In the genomic region with DNA sequence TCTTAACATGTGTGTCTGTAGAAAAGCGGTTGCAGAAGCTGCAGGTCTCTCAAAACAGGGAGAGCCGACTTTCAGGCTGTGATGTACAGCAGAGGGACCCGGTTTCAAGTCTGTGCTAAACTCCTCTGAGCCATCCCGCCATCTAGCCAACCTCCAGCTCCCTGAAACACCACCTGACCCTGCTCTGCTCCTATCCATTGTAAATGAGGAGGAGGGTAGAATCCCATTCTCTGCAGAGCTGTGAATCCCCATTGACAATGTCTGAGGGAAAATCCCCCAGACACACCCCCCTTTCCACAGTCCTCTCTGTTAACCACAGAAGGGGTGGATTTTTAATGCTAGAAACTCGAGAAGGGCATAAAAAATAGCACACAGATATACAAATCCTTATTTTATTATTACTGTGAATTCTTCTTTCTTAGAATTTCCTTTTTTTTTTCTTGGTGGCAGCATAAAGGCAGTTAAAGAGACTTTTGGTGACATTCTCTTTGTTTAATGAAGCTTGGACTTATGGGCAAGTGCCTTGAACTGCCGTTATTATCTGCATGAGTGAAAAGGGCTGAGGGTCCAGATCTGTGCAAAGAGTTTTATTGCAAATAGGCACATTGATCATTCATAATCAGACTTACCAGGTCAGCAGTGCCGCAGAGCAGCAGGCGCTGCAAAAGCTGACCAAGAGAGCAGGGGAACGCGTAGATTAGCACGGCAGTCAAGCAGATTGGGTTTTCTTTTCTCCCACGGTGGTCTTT, we compare ENCODE assay signal across 13 mouse cellular contexts.
DNase-seq lines count a peak whose midpoint lies in the region; ATAC-seq and TF ChIP-seq lines count a peak whose summit lies in the region.
"Had no signal": no experiment of that assay in that cellular context is flagged by ENCODE, and none has a peak within 500 bp of the region (broad histone marks: within the 10 kb centered on the region; RNA-seq: fewer than 3 reads in every experiment).

No protein-coding gene starts in this region.

- WGBS in forebrain, embryonic 16.5 days = 14% methylated on average over 12 of the region's 12 CpGs
- 16% methylated on average over 12 of the region's 12 CpGs for WGBS in midbrain, embryonic 13.5 days
- 88% methylated on average over 12 of the region's 12 CpGs for WGBS in thymus, adult 2 months

- H3K9ac ChIP-seq in forebrain, embryonic 16.5 days (replicated peaks; ENCODE audit: low read depth, low read length) = peak overlapping the region; percentile 52
- H3K9ac ChIP-seq in midbrain, embryonic 13.5 days (replicated peaks) = peak overlapping the region; percentile 59
- H3K9ac ChIP-seq: embryonic facial prominence, embryonic 15.5 days had no signal

- peak; percentile 67 for ATAC-seq in forebrain, embryonic 16.5 days
- peak; percentile 89 for ATAC-seq in midbrain, embryonic 13.5 days
- ATAC-seq: activated CD4-positive, CD25-positive, alpha-beta regulatory T cell, adult 4 months had no signal

- H3K9me3 ChIP-seq in forebrain, embryonic 16.5 days (ENCODE audit: control insufficient read depth, low read length) = no peaks in the 10 kb centered on the region
- H3K9me3 ChIP-seq in midbrain, embryonic 13.5 days = no peaks in the 10 kb centered on the region
- H3K9me3 ChIP-seq: embryonic facial prominence, embryonic 15.5 days; limb, embryonic 10.5 days had no signal

- TF ChIP-seq CTCF in cortical plate, adult 2 months (IDR thresholded peaks at IDR 0.05; ENCODE audit: extremely low read depth, insufficient read depth, low read length) = no peak
- TF ChIP-seq CTCF in thymus, adult 2 months (IDR thresholded peaks at IDR 0.05; ENCODE audit: borderline replicate concordance, control insufficient read depth, extremely low read depth, insufficient read depth, low read length, poor library complexity) = no peak

- peak overlapping the region; percentile 53 for H3K4me2 ChIP-seq in forebrain, embryonic 16.5 days (ENCODE audit: low read length)
- peak overlapping the region; percentile 55 for H3K4me2 ChIP-seq in midbrain, embryonic 13.5 days (replicated peaks)
- H3K4me2 ChIP-seq: embryonic facial prominence, embryonic 15.5 days had no signal

- H3K27me3 ChIP-seq in forebrain, embryonic 16.5 days (replicated peaks; ENCODE audit: control insufficient read depth, insufficient read depth, low read length) = no peaks in the 10 kb centered on the region
- H3K27me3 ChIP-seq in midbrain, embryonic 13.5 days = no peaks in the 10 kb centered on the region
- no peaks in the 10 kb centered on the region for H3K27me3 ChIP-seq in thymus, adult 2 months (ENCODE audit: control insufficient read depth, insufficient read depth, low read length)
- H3K27me3 ChIP-seq: embryonic facial prominence, embryonic 15.5 days had no signal

- no peaks in the 10 kb centered on the region for H3K4me1 ChIP-seq in cortical plate, adult 2 months (ENCODE audit: control insufficient read depth, insufficient read depth, low read length)
- H3K4me1 ChIP-seq in forebrain, embryonic 16.5 days (replicated peaks; ENCODE audit: control insufficient read depth, insufficient read depth, low read length) = peaks cover 9% of the 10 kb centered on the region
- peaks cover 8% of the 10 kb centered on the region for H3K4me1 ChIP-seq in midbrain, embryonic 13.5 days (replicated peaks)
- no peaks in the 10 kb centered on the region for H3K4me1 ChIP-seq in thymus, adult 2 months (replicated peaks; ENCODE audit: control insufficient read depth, insufficient read depth, low read length)
- H3K4me1 ChIP-seq: embryonic facial prominence, embryonic 15.5 days; limb, embryonic 10.5 days had no signal

- peak; percentile 30 for DNase-seq in ES-CJ7 (ENCODE audit: low read depth, low spot score)
- no peak for DNase-seq in adrenal gland, adult 8-10 months
- no peak for DNase-seq in frontal cortex, postnatal 10 days (ENCODE audit: low spot score in 2 of 2)
- no peak for DNase-seq in right cerebral cortex, postnatal 25 days
- no peak for DNase-seq in thymus, adult 2 months
- DNase-seq: heart, adult 18-20 months; lung, adult 2 months had no signal

- H3K4me3 ChIP-seq in cortical plate, adult 2 months (ENCODE audit: insufficient read depth, low read length) = peak overlapping the region; percentile 40
- peak overlapping the region; percentile 42 for H3K4me3 ChIP-seq in forebrain, embryonic 16.5 days (replicated peaks; ENCODE audit: low read length)
- peak overlapping the region; percentile 39 for H3K4me3 ChIP-seq in midbrain, embryonic 13.5 days (replicated peaks)
- H3K4me3 ChIP-seq in thymus, adult 2 months (ENCODE audit: control insufficient read depth, insufficient read depth, low read length) = no peak overlapping the region
- H3K4me3 ChIP-seq: embryonic facial prominence, embryonic 15.5 days; limb, embryonic 10.5 days had no signal

- H3K36me3 ChIP-seq in forebrain, embryonic 16.5 days (ENCODE audit: control insufficient read depth, insufficient read depth) = no peaks in the 10 kb centered on the region
- no peaks in the 10 kb centered on the region for H3K36me3 ChIP-seq in midbrain, embryonic 13.5 days
- H3K36me3 ChIP-seq in thymus, adult 2 months (ENCODE audit: control insufficient read depth, insufficient read depth, low read length) = no peaks in the 10 kb centered on the region
- H3K36me3 ChIP-seq: embryonic facial prominence, embryonic 15.5 days; limb, embryonic 10.5 days had no signal

- no peak overlapping the region for H3K27ac ChIP-seq in cortical plate, adult 2 months (ENCODE audit: insufficient read depth, low read length)
- H3K27ac ChIP-seq in forebrain, embryonic 16.5 days (ENCODE audit: low read length) = no peak overlapping the region
- H3K27ac ChIP-seq in midbrain, embryonic 13.5 days = peak overlapping the region; percentile 41; the same call in 1 of the 2 replicates
- no peak overlapping the region for H3K27ac ChIP-seq in thymus, adult 2 months (ENCODE audit: control insufficient read depth, insufficient read depth, low read length)
- H3K27ac ChIP-seq: embryonic facial prominence, embryonic 15.5 days; limb, embryonic 10.5 days had no signal

- no peak for TF ChIP-seq POLR2A in cortical plate, adult 2 months (IDR thresholded peaks at IDR 0.05; ENCODE audit: extremely low read depth, insufficient read depth, low read length)
- no peak for TF ChIP-seq POLR2A in thymus, adult 2 months (IDR thresholded peaks at IDR 0.05; ENCODE audit: control insufficient read depth, extremely low read depth, insufficient read depth, low read length, poor library complexity)
